Mouse (Mus musculus): Measurements from ENCODE around the gene Ksr2.

GRCm38 (mm10) chr5:117403609-117404008 lies 10.2 kb upstream of the Ksr2 start:
- TF ChIP-seq CTCF (IDR thresholded peaks at IDR 0.05; ENCODE audit: low read depth) (no peak), EP300 (optimal IDR thresholded peaks at IDR 0.05) (no peak)
